Mouse (Mus musculus) MEL (cell line): Measurements from ENCODE around the gene Rfx5. TPM values are rescaled to one million over a fixed set of nuclear protein-coding genes. Genes with fewer than 3 reads are reported as not detected.

Experiments used
- DNase-seq: peaks from one replicate; pipeline ENCODE4 v3.0.0; 2011; ENCODE audit warnings: low read depth, low spot score
- H3K27ac ChIP-seq: 2 replicates; pipeline ENCODE4 v1.5.1; 2012; ENCODE audit warnings: low read depth, mild to moderate bottlenecking, control low read depth, low read length, moderate library complexity; ENCODE audit not compliant: control insufficient read depth
- H3K27me3 ChIP-seq, 2 experiments: fragments of 150-350 bp in 1 of 2; sonication (generic) in 1 of 2; 2 replicates each; pipeline ENCODE4 v1.6.1; 2012; ENCODE audit warnings: low read length in 2 of 2, mild to moderate bottlenecking in 2 of 2, improper control_type of control experiment in 1 of 2, moderate library complexity in 1 of 2; ENCODE audit not compliant: insufficient read depth in 2 of 2, control insufficient read depth in 1 of 2
- H3K36me3 ChIP-seq, 2 experiments: 2 replicates each; pipeline ENCODE4 v1.6.1; 2012 to 2014; ENCODE audit warnings: low read length in 2 of 2, improper control_type of control experiment in 1 of 2, inconsistent platforms in 1 of 2, mild to moderate bottlenecking in 1 of 2; ENCODE audit not compliant: insufficient read depth in 2 of 2, control insufficient read depth in 1 of 2
- H3K4me1 ChIP-seq, 2 experiments: fragments of 150-350 bp in 1 of 2; sonication (generic) in 1 of 2; 2 replicates each; pipeline ENCODE4 v1.6.1; 2012; ENCODE audit warnings: low read length in 2 of 2, improper control_type of control experiment in 1 of 2, mild to moderate bottlenecking in 1 of 2; ENCODE audit not compliant: insufficient read depth in 2 of 2, control insufficient read depth in 1 of 2
- H3K4me3 ChIP-seq, 2 experiments: fragments of 150-350 bp in 1 of 2; sonication (generic) in 1 of 2; 2 replicates each; pipeline ENCODE4 v1.5.1; 2012; ENCODE audit warnings: low read depth in 2 of 2, low read length in 2 of 2, mild to moderate bottlenecking in 2 of 2, moderate library complexity in 2 of 2, control low read depth in 1 of 2, improper control_type of control experiment in 1 of 2; ENCODE audit not compliant: control insufficient read depth in 1 of 2, insufficient read depth in 1 of 2
- H3K79me2 ChIP-seq: 2 replicates; pipeline ENCODE4 v1.6.1; 2012; ENCODE audit warnings: mild to moderate bottlenecking, low read length, moderate library complexity; ENCODE audit not compliant: control insufficient read depth, poor library complexity, insufficient read depth
- H3K9ac ChIP-seq: 2 replicates; pipeline ENCODE4 v1.6.1; 2012; ENCODE audit warnings: low read depth, mild to moderate bottlenecking, control low read depth, low read length, moderate library complexity; ENCODE audit not compliant: control insufficient read depth, poor library complexity, severe bottlenecking
- H3K9me3 ChIP-seq: fragments of 150-350 bp; sonication (generic); replicated peaks from 2 replicates; pipeline ENCODE4 v1.6.1; 2012; ENCODE audit warnings: mild to moderate bottlenecking, low read length, improper control_type of control experiment, moderate library complexity; ENCODE audit not compliant: insufficient read depth
- CHD1 ChIP-seq: IDR thresholded peaks from 2 replicates; pipeline ENCODE4 v1.6.1; 2012; ENCODE audit warnings: low read depth, mild to moderate bottlenecking, inconsistent platforms, low read length, improper control_type of control experiment
- CTCF ChIP-seq, 3 experiments: IDR thresholded peaks in 2 of 3; conservative IDR thresholded peaks in 1 of 3; 2 replicates each; pipeline ENCODE4 v1.5.1; 2011 to 2012; ENCODE audit warnings: low read length in 3 of 3, low read depth in 2 of 3, mild to moderate bottlenecking in 2 of 3, improper control_type of control experiment in 1 of 3, inconsistent platforms in 1 of 3, mixed read lengths in 1 of 3, moderate library complexity in 1 of 3; ENCODE audit not compliant: control insufficient read depth in 1 of 3, insufficient read depth in 1 of 3, poor library complexity in 1 of 3, severe bottlenecking in 1 of 3
- ELF1 ChIP-seq: IDR thresholded peaks from 2 replicates; pipeline ENCODE4 v1.6.1; 2014; ENCODE audit warnings: low read depth, mild to moderate bottlenecking, inconsistent platforms, low read length, improper control_type of control experiment, moderate library complexity
- ETS1 ChIP-seq: IDR thresholded peaks from 2 replicates; pipeline ENCODE4 v1.6.1; 2012; ENCODE audit warnings: low read depth, mild to moderate bottlenecking, inconsistent platforms, low read length, improper control_type of control experiment, moderate library complexity
- GATA1 ChIP-seq: IDR thresholded peaks from 2 replicates; pipeline ENCODE4 v1.6.1; 2011; ENCODE audit warnings: low read depth, low read length, improper control_type of control experiment
- MAX ChIP-seq: IDR thresholded peaks from 2 replicates; pipeline ENCODE4 v1.6.1; 2011; ENCODE audit warnings: low read length, improper control_type of control experiment
- MEF2A ChIP-seq: IDR thresholded peaks from 2 replicates; pipeline ENCODE4 v1.6.1; 2014; ENCODE audit warnings: low read depth, mild to moderate bottlenecking, inconsistent platforms, low read length, improper control_type of control experiment; ENCODE audit not compliant: poor library complexity, insufficient replicate concordance, severe bottlenecking; ENCODE audit errors: extremely low read depth
- MYB ChIP-seq: IDR thresholded peaks from 2 replicates; pipeline ENCODE4 v1.6.1; 2011; ENCODE audit warnings: mild to moderate bottlenecking, low read depth, low read length, improper control_type of control experiment
- NELFE ChIP-seq: IDR thresholded peaks from 2 replicates; pipeline ENCODE4 v1.6.1; 2011; ENCODE audit warnings: low read depth, low read length, improper control_type of control experiment
- NRF1 ChIP-seq: IDR thresholded peaks from 2 replicates; pipeline ENCODE4 v1.6.1; 2014; ENCODE audit warnings: low read depth, mild to moderate bottlenecking, inconsistent platforms, low read length, improper control_type of control experiment, moderate library complexity; ENCODE audit not compliant: poor library complexity, insufficient read depth, severe bottlenecking
- POLR2AphosphoS2 ChIP-seq: IDR thresholded peaks from 2 replicates; pipeline ENCODE4 v1.6.1; 2011; ENCODE audit warnings: low read length, improper control_type of control experiment
- RAD21 ChIP-seq: IDR thresholded peaks from 2 replicates; pipeline ENCODE4 v1.6.1; 2011; ENCODE audit warnings: mild to moderate bottlenecking, low read depth, low read length, improper control_type of control experiment
- TBP ChIP-seq: IDR thresholded peaks from 2 replicates; pipeline ENCODE4 v1.8.0; 2011; ENCODE audit warnings: low read depth, low read length, improper control_type of control experiment
- UBTF ChIP-seq: IDR thresholded peaks from 2 replicates; pipeline ENCODE4 v1.6.1; 2012; ENCODE audit warnings: low read depth, mild to moderate bottlenecking, inconsistent platforms, low read length, improper control_type of control experiment, moderate library complexity, borderline replicate concordance; ENCODE audit not compliant: insufficient read depth
- ZC3H11A ChIP-seq: IDR thresholded peaks from 2 replicates; pipeline ENCODE4 v1.6.1; 2012; ENCODE audit warnings: low read depth, mild to moderate bottlenecking, inconsistent platforms, low read length, improper control_type of control experiment
- ZKSCAN1 ChIP-seq: IDR thresholded peaks from 2 replicates; pipeline ENCODE4 v1.6.1; 2012; ENCODE audit warnings: low read depth, mild to moderate bottlenecking, inconsistent platforms, low read length, improper control_type of control experiment, moderate library complexity
- ZMIZ1 ChIP-seq: IDR thresholded peaks from 2 replicates; pipeline ENCODE4 v1.6.1; 2012; ENCODE audit warnings: low read depth, mild to moderate bottlenecking, inconsistent platforms, low read length, improper control_type of control experiment, moderate library complexity
- ZNF384 ChIP-seq: IDR thresholded peaks from 2 replicates; pipeline ENCODE4 v1.6.1; 2012; ENCODE audit warnings: low read depth, mild to moderate bottlenecking, inconsistent platforms, low read length, improper control_type of control experiment
- polyA plus RNA-seq, 2 experiments: library from polyadenylated mRNA; stranded (reverse) in 1 of 2; unstranded in 1 of 2; fragments of >175 nt in 1 of 2; fragments of >200 nt in 1 of 2; gene quantifications; 2 replicates each; pipeline versions ENCODE4 v1.2.1 to v1.2.4; 2012; ENCODE audit warnings: low replicate concordance in 2 of 2, low read depth in 1 of 2; ENCODE audit not compliant: insufficient read length in 2 of 2, insufficient read depth in 1 of 2, missing spikeins in 1 of 2
- total RNA-seq: library from RNA; depleted of rRNA; stranded (reverse); fragments of 300-350 nt; gene quantifications from 2 replicates; pipeline ENCODE4 v1.2.3, GENCODE M21; 2012

Gene Rfx5
- total and polyA plus RNA-seq, 3 experiments = 10.0 to 19.4 TPM; not detected in 1

DNA sequence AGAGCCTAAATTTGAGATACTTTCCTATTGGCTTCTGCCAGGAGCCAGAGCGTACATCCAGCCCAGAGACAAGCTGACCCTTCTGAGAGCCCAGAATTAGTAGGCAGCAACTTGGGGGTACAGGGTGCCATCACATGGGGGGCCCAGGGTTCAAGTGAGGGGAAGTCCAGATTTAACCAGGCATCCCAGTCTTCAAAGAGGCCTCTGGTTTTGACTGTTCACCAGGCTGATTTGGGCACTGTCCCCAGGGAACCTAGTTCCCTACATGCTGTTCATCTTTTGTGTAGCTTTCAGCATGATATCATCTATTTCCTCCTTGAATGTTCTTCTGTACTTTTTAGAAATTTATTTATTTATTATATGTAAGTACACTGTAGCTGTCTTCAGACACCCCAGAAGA lies 11.1 kb downstream of the Rfx5 start:
- Histone ChIP-seq H3K36me3 (no peaks in the 10 kb centered on the region; a peak in 1 of 4 replicates), H3K27ac (no peak overlapping the region), H3K4me1 (no peaks in the 10 kb centered on the region), H3K79me2 (no peaks in the 10 kb centered on the region), H3K4me3 (no peak overlapping the region), H3K27me3 (no peaks in the 10 kb centered on the region), H3K9ac (no peak overlapping the region), H3K9me3 (no peaks in the 10 kb centered on the region)
- no peak for DNase-seq
- no peak for TF ChIP-seq GATA1
- TF ChIP-seq UBTF = no peak
- no peak for TF ChIP-seq ZNF384

DNA sequence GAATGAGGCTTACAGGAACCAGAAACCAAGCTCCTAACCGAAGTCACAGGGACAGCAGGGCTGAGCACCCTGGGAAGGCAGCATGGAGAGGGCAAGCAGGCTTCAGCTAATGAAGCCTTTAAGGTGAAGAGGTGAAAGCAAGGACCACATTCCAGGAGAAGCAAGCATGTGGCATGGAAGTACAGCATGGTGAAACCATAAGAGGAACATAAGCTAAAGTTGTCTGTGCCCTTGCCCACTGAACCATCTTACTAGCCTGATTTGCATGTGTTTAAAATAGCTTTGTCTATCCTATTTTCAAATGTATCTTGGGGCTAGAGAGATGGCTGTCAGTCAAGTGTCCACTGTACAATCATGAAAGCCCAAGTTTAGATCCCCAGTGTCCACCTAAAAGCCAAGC lies 12.0 kb downstream of the Rfx5 start:
- H3K4me3 ChIP-seq = no peak overlapping the region

DNA sequence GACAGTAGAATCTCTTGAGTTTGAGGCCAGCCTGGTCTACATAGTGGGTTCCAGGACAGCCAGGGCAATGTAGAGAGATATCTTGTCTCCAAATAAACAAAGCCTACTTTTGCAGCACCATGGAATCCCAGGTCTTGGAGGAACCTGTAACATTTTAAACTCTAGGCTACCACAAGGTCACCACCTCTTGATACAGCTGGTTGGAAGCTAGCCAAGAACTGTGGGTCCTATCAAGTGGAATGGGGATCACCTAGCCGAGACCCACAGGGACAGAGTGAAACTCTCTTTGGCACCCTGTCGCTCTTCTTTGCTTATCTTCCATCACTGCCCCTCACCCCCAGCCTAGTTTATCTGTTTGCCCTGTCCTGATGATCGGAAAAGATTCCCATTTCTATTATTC lies 18.7 kb downstream of the Rfx5 start:
- Histone ChIP-seq H3K36me3 (peaks cover 0 to 17% of the 10 kb centered on the region in 2 experiments; a peak in 2 of 4 replicates), H3K9ac (no peak overlapping the region), H3K27me3 (no peaks in the 10 kb centered on the region), H3K4me3 (no peak overlapping the region), H3K4me1 (peaks cover 7 to 12% of the 10 kb centered on the region in 2 experiments; a peak in 3 of 4 replicates), H3K79me2 (peaks cover 14% of the 10 kb centered on the region), H3K27ac (no peak overlapping the region), H3K9me3 (no peaks in the 10 kb centered on the region)
- peak; percentile 41; the same call in 1 of the 2 replicates for TF ChIP-seq POLR2AphosphoS2
- no peak for TF ChIP-seq ZC3H11A
- TF ChIP-seq GATA1 = 0 out of 2 replicates have a peak, but pooled peaks have one; percentile 18
- DNase-seq = peak; percentile 47

More for the DNA sequence above, 12.0 kb downstream of the Rfx5 start:
- Histone ChIP-seq H3K79me2 (no peaks in the 10 kb centered on the region), H3K4me1 (no peaks in the 10 kb centered on the region), H3K27ac (no peak overlapping the region), H3K27me3 (no peaks in the 10 kb centered on the region), H3K9ac (no peak overlapping the region), H3K9me3 (no peaks in the 10 kb centered on the region), H3K36me3 (no peaks in the 10 kb centered on the region; a peak in 1 of 4 replicates)
- no peak for DNase-seq
- TF ChIP-seq ETS1 (no peak), NELFE (no peak), CTCF (IDR thresholded peaks at IDR 0.05 in 2 of 3, conservative IDR thresholded peaks at IDR 0.05 in 1 of 3; ENCODE audit: control insufficient read depth in 1 of 3, insufficient read depth in 1 of 3, low read depth in 2 of 3, low read length in 3 of 3, poor library complexity in 1 of 3, severe bottlenecking in 1 of 3) (no peak), MAX (no peak), TBP (no peak), MEF2A (no peak), ZMIZ1 (no peak), ELF1 (no peak), RAD21 (no peak), NRF1 (no peak), MYB (no peak), ZKSCAN1 (no peak), CHD1 (no peak)
